Mouse (Mus musculus) stomach, postnatal 0 days (tissue): ENCODE data around the gene Susd6. TPM values are rescaled to one million over a fixed set of nuclear protein-coding genes. Genes with fewer than 3 reads are reported as not detected.
A peak's percentile ranks its signal among the peaks of the same experiment; 100 is the strongest.

Experiments
- ATAC-seq: fragments of 200-750 bp; cut with Nextera tagmentation; 2 replicates; pipeline ENCODE4 v1.8.0; 2017; ENCODE audit not compliant: low FRiP score, low TSS enrichment
- DNase-seq: peaks from one replicate; pipeline ENCODE4 v3.0.0-alpha.2; 2016; ENCODE audit warnings: low spot score
- H3K27ac ChIP-seq: fragments of 300-500 bp; sonication (generic); replicated peaks from 2 replicates; pipeline ENCODE4 v1.5.1; 2014; ENCODE audit warnings: mild to moderate bottlenecking, control low read depth
- H3K27me3 ChIP-seq: fragments of 300-500 bp; sonication (generic); 2 replicates; pipeline ENCODE4 v1.6.1; 2014; ENCODE audit warnings: low read length; ENCODE audit not compliant: control insufficient read depth, insufficient read depth
- H3K36me3 ChIP-seq: fragments of 300-500 bp; sonication (generic); 2 replicates; pipeline ENCODE4 v1.6.1; 2014; ENCODE audit warnings: low read length, mixed read lengths; ENCODE audit not compliant: control insufficient read depth, insufficient read depth
- H3K4me1 ChIP-seq: fragments of 300-500 bp; sonication (generic); replicated peaks from 2 replicates; pipeline ENCODE4 v1.6.1; 2014; ENCODE audit warnings: antibody characterized with exemption; ENCODE audit not compliant: control insufficient read depth, insufficient read depth
- H3K4me2 ChIP-seq: fragments of 300-500 bp; sonication (generic); replicated peaks from 2 replicates; pipeline ENCODE4 v1.6.1; 2014; ENCODE audit warnings: low read depth, mild to moderate bottlenecking, control low read depth, moderate library complexity
- H3K4me3 ChIP-seq: fragments of 300-500 bp; sonication (generic); 2 replicates; pipeline ENCODE4 v1.5.1; 2014; ENCODE audit warnings: low read depth, low read length, control low read depth
- H3K9ac ChIP-seq: fragments of 300-500 bp; sonication (generic); 2 replicates; pipeline ENCODE4 v1.6.1; 2014; ENCODE audit warnings: mild to moderate bottlenecking, low read length, control low read depth, mixed read lengths
- H3K9me3 ChIP-seq: fragments of 300-500 bp; sonication (generic); 2 replicates; pipeline ENCODE4 v1.6.1; 2016; ENCODE audit warnings: low read length; ENCODE audit not compliant: control insufficient read depth
- CTCF ChIP-seq: IDR thresholded peaks from 2 replicates; pipeline ENCODE4 v1.5.1; 2016; ENCODE audit warnings: antibody characterized with exemption, low read depth, mild to moderate bottlenecking, moderate library complexity
- EP300 ChIP-seq: optimal IDR thresholded peaks from 2 replicates; pipeline ENCODE3; 2016; ENCODE audit warnings: antibody characterized with exemption
- WGBS: fragments of 180-500 bp; shearing (Covaris S2); extraction: QIAGEN DNeasy Blood & Tissue Kit; methylation state at CpG from one replicate; pipeline ENCODE4 v1.1.7; 2014; 5-methylcytosine and 5-hydroxymethylcytosine counted together
- polyA plus RNA-seq: library from polyadenylated mRNA; unstranded; fragments of >200 nt; fragmentation: Nextera tagmentation; extraction: Ambion mirVana; gene quantifications from 2 replicates; pipeline ENCODE4 v1.2.1, GENCODE M21; 2015

The Susd6 gene
- polyA plus RNA-seq, 1 experiment from 2014 or later: 12.3 TPM

DNA sequence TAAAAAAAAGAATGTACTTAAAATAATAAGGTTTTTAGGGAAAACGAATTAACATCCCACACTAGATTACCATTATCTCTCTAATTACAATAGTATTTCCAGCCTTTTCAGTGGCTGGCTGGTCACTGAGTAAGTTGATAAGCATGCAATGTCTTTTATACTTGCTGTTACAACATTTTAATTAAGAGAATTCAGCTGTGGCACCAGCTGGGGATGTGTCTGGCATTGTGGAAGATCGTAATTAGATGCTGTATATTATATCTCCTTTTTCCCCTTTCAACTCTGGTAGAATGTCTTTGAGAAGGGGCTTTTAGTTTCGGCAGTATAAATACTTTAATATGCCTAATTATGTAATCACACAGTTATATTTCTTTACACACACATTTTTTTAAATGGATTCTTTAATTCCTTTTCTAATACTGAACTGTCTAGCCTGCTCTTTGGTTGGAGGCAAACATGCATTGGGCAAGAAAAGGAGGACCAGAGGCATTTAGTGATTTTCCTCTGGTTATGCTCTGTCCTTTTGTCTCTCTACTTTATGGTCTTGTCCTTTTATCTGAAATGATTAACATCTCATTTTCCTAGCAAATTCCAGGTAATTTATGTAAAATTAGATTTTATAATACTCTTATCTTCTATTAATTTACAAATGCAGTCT is 67.5 kb downstream of the Susd6 start:
- H3K36me3 ChIP-seq: no peaks in the 10 kb centered on the region
- no peaks in the 10 kb centered on the region for H3K27me3 ChIP-seq
- H3K4me1 ChIP-seq: peaks cover 5% of the 10 kb centered on the region; the same call in 1 of the 2 replicates
- ATAC-seq (no peak), DNase-seq (no peak)
- no peak overlapping the region for H3K9ac ChIP-seq
- TF ChIP-seq EP300: no peak
- no peak for TF ChIP-seq CTCF
- WGBS: 78% methylated on average over 3 of the region's 3 CpGs
- H3K27ac ChIP-seq: no peak overlapping the region
- H3K4me3 ChIP-seq: no peak overlapping the region
- H3K4me2 ChIP-seq: no peak overlapping the region
- no peaks in the 10 kb centered on the region for H3K9me3 ChIP-seq

- WGBS: 67% methylated on average over 2 of the region's 2 CpGs
- no peak overlapping the region for H3K9ac ChIP-seq
- peaks cover 5% of the 10 kb centered on the region; the same call in 1 of the 2 replicates for H3K4me1 ChIP-seq
- no peak overlapping the region for H3K4me3 ChIP-seq
- ATAC-seq: no peak
- H3K36me3 ChIP-seq: no peaks in the 10 kb centered on the region
- no peaks in the 10 kb centered on the region for H3K9me3 ChIP-seq
- H3K27me3 ChIP-seq: no peaks in the 10 kb centered on the region
- no peak overlapping the region for H3K27ac ChIP-seq
- DNase-seq: no peak
- H3K4me2 ChIP-seq: no peak overlapping the region
- TF ChIP-seq CTCF (no peak), EP300 (no peak)
Observed at GRCm38 (mm10) chr12:80858307-80858706, 68.0 kb downstream of the Susd6 start.

- no peak overlapping the region for H3K4me3 ChIP-seq
- H3K27ac ChIP-seq: 0 out of 2 replicates have a peak overlapping the region, but pooled peaks have one; percentile 30
- 0% methylated on average over 1 of the region's 1 CpGs for WGBS
- no peak for ATAC-seq
- no peaks in the 10 kb centered on the region for H3K36me3 ChIP-seq
- no peak overlapping the region for H3K9ac ChIP-seq
- H3K4me1 ChIP-seq: no peaks in the 10 kb centered on the region
- no peak for TF ChIP-seq CTCF
- TF ChIP-seq EP300: no peak
- no peak overlapping the region for H3K4me2 ChIP-seq
- no peak for DNase-seq
- H3K9me3 ChIP-seq: no peaks in the 10 kb centered on the region
- H3K27me3 ChIP-seq: no peaks in the 10 kb centered on the region
Observed at GRCm38 (mm10) chr12:80861916-80862315, 71.6 kb downstream of the Susd6 start.

- WGBS: 71% methylated on average over 2 of the region's 2 CpGs
- Histone ChIP-seq H3K4me3 (no peak overlapping the region), H3K4me2 (no peak overlapping the region), H3K9me3 (no peaks in the 10 kb centered on the region), H3K9ac (no peak overlapping the region), H3K27me3 (no peaks in the 10 kb centered on the region), H3K27ac (no peak overlapping the region), H3K36me3 (no peaks in the 10 kb centered on the region), H3K4me1 (no peaks in the 10 kb centered on the region)
- no peak for ATAC-seq
- no peak for TF ChIP-seq CTCF
- no peak for TF ChIP-seq EP300
- DNase-seq: no peak
Observed at GRCm38 (mm10) chr12:80863370-80863769, 73.1 kb downstream of the Susd6 start.

- DNase-seq: no peak
- Histone ChIP-seq H3K4me3 (no peak overlapping the region), H3K9me3 (no peaks in the 10 kb centered on the region), H3K36me3 (no peaks in the 10 kb centered on the region), H3K4me1 (no peaks in the 10 kb centered on the region), H3K27ac (no peak overlapping the region), H3K9ac (no peak overlapping the region), H3K27me3 (no peaks in the 10 kb centered on the region), H3K4me2 (no peak overlapping the region)
- TF ChIP-seq CTCF (no peak), EP300 (no peak)
- ATAC-seq: no peak
- 84% methylated on average over 4 of the region's 4 CpGs for WGBS
Observed at GRCm38 (mm10) chr12:80865175-80865574, 74.9 kb downstream of the Susd6 start.

DNA sequence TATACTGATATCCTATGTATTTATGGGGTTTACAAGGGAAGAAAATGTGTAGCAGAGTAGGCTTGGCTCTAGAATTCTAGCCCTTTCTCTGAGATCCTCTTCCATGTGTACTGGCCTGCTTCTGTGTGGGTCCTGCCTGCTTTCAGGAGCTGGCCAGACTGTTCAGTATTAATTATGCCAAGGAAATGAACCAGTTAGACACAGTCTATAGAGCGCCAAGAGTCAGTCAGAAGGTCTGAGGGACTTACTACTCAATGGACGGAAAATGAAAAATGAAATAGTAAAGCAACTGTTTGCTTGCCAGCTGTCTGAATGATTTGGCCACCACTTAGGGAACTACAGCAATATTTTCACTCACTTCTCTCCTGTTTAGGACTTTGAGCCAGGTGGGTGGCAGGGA is 75.7 kb downstream of the Susd6 start:
- 71% methylated on average over 2 of the region's 2 CpGs for WGBS
- Histone ChIP-seq H3K9ac (no peak overlapping the region), H3K4me2 (no peak overlapping the region), H3K27ac (no peak overlapping the region), H3K9me3 (no peaks in the 10 kb centered on the region), H3K27me3 (no peaks in the 10 kb centered on the region), H3K4me1 (no peaks in the 10 kb centered on the region), H3K4me3 (no peak overlapping the region), H3K36me3 (no peaks in the 10 kb centered on the region)
- TF ChIP-seq EP300 (no peak), CTCF (no peak)
- DNase-seq (no peak), ATAC-seq (no peak)
